Mouse (Mus musculus) gastrocnemius, adult 8-10 months (tissue): ENCODE data around the gene Chchd6. TPM values are rescaled to one million over a fixed set of nuclear protein-coding genes. Genes with fewer than 3 reads are reported as not detected.

ENCODE experiments used
- DNase-seq, 2 experiments: peaks; one replicate each; pipeline ENCODE4 v3.0.0; 2022; ENCODE audit warnings: low spot score in 2 of 2
- total RNA-seq, 4 experiments: library from RNA; stranded (reverse); gene quantifications; 2 replicates each; pipeline ENCODE4 v1.2.4; 2022

The Chchd6 gene
- total RNA-seq, 4 experiments from 2014 or later: 2.8 to 4.3 (median 3.4) TPM

DNA sequence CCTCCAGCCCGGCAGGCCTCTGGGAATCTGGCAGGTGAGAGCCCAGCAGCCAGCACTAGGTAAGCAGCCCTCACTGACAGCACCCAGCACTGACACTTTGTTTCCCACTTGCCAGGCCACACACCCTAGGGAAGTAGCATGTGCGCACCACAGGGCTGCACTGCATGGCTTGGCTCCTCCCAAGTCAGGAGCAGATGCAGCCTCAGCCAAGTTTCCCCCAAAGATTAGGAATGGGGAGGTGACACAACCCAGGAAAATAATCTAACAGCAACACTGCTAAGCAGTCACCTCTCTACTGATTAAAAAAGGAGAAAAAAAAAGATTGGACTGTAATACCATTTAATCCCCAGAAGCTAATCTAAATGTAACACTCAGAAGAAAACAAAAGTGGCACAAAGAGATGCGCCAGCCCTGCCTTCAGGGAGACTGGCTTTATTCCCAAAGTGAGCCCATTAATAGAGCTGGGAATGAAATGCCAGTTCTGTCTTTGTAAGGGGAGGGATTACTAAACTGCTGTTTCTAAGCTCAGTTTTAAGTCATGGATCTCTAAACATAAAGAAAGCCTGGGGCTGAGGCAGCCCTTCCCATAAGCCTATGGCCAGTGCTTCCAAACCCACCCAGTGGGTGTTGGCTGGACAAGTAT lies 188.1 kb downstream of the Chchd6 start:
- DNase-seq: no peak

DNA sequence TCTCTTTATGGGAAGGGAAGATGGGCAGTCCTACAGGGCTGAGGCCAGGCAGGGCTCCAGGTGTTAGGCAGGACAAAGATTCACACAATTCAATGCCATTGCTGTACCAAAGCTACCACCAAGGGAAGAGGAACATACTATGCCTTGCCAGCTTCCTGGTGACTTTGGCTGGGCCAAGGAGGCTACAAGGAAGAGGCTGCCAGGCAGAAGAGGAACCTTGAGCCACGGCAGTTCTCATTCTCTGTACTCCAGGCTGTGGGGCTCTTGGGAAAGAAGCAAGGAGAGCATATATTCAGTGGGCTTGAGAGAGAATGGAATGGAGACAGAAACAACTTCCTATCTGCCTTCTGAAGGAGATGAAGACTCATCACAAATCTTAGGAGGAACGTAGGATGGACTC lies 190.5 kb downstream of the Chchd6 start:
- no peak for DNase-seq

DNA sequence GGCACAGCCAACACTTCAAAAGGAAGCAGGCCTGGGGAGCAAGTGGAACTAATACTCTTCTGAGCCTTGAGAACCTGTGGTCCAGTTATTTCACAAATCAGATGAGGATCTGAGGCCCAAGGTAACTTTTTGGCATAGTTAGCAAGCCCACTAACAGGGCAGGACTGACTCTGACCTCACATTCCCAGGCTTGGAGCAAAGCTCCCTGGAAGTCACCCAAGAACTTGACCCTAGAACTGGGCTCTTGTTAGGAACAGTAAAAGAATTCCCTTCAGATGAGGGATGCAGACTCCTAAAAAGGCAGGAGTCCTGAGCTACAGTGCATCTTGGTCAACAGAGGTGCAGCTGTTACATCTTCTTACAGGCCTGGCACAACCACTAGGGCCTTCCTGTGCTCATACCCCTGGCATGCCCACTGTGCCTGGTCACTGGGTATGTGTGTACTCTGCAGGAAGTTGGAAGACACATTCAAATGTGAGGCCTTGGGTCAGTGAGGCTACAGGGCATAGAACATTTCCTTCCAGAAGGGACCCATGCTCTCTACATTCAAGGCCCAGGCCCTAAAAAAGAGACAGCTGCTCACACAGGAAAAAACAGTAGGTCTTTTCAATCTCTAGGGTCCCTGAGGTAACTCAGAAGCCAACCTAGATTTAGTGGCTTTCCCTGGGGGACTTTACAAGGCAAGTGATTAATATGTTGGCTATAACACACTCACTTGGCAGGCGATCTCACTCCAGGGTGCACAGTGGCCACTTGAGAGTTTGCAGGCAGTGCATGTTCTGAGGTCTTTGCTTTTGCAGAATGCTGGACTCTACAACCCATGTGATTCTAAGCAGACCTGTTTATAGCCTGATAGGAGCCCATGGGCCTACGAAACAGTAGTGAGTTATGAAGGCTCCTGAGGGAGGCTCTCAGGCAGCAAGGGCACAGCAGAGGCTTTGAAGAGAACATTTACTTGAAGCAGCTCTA lies 191.9 kb downstream of the Chchd6 start:
- no peak for DNase-seq

DNA sequence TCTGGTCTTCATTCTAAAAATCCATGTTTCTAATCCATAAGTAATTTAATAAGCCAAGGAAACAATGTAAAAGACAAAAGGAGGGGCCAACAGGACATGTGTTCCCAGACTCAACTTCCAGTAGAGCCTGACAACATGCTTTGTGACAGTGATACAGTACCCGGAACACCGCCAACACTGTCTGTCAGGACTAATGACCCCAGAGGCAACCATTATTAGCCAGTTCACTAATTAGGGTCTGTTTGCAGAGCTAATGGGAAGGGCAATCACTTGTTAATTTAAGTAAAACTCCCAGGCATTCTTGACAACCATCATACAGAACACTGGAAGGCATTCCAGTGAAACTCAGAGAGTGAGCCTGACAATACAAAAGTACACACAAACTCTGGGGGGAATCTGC lies 193.0 kb downstream of the Chchd6 start:
- no peak for DNase-seq

DNA sequence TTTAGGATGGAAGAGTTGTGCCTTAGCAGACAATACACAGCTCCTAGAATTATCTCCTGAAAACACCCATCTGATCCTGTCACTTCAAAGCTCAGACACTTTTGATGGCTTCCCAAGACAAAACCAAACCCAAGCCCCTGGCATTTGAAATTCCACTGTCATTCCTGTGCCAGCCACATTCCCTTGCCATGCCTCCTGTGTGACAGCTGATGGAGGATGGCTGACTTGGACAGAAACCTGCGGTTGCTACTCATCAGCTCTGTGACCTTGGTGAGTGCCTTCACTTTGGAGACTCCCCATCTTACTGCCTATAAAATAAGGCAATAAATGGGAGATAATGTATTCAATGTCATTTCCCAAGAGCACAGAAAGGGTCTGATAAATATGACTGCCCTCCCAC lies 195.9 kb downstream of the Chchd6 start:
- DNase-seq: no peak

DNA sequence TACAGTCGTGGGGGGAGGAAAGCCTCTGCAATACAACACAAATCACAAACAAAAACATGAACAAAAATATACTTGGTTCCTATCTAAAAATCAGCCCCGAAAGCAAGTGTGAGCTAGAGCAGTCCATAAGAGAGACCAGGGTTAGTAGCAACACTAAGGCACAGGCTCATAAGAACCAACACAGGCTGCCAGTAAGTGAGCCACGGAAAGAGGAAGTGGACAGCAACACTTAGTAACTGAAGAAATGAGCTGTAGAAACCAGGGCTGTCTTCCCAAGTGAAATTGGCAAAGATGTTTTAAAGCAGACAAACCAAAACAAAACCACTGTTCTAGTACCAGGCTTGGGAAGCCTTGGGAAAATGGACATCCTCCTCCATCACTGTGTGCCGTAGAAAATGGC lies 197.5 kb downstream of the Chchd6 start:
- no peak for DNase-seq

DNA sequence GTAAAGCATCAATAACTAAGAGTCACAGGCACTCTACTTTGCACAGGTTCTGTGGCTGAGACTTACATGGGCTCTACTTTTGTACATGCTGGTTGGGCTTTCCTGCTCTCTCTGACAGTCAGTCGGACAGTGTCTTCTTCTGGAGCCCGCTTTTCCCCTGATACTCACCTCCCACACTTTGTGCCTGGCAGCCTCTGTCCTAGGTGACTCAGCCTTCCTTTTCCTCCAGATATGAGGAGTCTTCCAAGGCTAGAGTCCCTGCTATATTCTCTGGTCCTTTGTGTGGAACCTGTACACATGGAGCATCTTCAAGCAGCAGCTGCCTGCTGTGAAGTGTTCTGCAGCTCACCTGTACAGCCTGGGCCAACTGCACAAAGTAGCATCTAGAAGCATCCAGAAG lies 201.6 kb downstream of the Chchd6 start:
- no peak for DNase-seq

DNA sequence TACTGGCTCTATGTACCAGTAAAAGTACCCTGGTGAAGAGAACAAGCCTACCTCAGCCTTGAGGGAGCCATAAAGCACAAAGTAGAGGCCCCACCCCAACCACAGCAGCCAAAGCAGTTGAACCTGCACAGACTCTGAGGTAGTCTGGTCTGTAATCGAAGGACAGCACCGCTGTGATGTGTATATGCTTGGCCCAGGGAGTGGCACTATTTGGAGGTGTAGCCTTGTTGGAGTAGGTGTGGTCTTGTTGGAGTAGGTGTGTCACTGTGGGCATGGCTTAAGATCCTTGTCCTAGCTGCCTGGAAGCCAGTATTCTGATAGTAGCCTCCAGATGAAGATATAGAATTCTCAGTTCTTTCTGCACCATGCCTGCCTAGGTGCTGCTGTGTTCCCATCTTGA lies 203.2 kb downstream of the Chchd6 start:
- DNase-seq: no peak

DNA sequence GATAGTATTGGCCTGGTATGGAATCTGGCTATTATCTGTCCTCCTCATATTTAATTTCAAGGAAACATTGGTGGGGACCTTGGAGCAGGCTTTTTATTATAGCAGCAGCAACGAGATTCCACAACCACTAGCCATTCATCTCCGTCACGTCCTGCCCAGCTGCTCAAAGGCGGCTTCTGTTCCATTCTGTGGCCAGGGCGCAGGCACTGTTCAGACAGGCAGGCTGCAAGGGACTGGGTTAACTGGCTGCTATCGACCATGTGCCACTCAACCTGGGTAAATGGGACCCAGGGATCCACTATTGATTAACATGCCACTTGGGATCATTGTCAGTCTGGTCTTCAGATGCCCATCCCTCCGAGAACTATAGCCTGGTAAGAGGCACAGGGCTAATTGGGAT lies 205.7 kb downstream of the Chchd6 start:
- no peak for DNase-seq

DNA sequence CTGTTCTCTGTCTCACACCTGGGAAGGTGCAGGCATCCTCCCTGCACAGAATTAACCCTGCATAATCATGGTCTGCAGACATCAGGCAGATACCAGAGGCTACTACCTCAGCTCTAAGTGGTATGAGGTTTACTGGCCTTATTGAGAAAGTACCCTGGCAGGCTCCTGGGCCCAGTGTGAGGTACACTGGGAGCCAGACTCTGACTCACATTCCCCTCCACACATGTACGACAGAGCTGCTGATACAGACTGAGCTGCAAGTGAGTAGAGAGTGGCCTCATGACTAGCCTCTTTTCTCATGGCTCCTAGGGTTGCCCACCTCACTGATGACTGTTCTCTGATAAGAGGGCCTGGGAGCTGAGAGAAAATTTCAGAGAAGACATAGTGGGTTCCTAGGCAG lies 208.5 kb downstream of the Chchd6 start:
- DNase-seq: no peak

DNA sequence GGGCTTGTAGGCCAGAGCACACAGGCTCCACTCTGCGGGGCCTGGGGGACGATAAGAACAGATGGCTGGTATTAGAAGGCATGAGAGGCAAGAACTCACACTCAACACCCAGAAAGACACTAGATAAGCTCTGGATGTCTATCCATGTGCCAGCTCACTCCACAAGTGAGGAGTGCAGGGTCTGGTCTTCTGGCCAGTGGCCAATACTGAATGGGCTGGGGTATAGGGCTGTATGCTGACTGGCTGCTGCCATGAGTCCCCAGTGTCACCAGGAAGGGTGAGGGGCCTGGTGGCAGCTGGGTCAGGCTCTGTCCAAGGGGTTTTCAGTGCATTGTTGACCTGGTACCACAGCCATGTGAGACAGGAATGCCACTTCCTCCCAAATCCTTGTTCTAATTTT lies 210.8 kb downstream of the Chchd6 start:
- DNase-seq: no peak

DNA sequence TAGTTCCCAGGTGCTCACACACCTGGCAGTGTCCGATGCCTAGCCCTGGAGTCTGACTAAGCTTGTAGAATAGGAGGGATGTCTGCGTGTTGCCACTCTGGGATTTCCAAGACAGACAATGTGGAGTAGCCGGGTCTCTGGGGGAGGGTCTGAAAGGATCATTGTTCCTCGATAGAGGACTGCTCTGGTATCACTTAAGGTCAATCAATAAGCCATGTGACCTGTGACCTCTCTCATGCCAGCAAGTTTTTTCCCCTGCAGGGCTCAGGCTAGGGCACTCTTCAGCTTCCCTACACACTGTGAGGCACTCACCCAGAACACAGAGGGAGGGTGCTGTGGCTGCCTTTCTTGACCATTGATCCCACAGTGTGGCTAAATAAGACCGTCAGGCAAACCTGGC lies 213.6 kb downstream of the Chchd6 start:
- DNase-seq: no peak

DNA sequence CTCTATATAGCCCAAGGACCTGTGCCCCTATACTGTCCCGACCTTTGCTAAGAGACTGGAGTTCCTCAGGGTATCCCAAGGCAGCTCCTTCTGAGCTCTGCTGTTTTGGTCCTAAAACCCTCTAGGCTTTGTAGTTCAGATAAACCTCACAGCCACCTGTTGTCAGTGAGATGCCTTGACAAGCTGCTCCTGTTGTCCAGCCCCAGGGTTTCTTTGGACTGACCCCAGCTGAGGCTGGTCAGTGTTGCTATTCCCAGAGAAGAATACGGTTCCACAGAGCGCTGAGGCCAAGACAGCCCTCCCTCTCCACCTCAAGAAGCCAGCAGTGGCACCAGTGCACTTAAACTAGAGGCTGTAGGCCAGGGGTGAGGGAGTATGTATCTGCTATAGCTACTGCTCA lies 214.3 kb downstream of the Chchd6 start:
- no peak for DNase-seq

DNA sequence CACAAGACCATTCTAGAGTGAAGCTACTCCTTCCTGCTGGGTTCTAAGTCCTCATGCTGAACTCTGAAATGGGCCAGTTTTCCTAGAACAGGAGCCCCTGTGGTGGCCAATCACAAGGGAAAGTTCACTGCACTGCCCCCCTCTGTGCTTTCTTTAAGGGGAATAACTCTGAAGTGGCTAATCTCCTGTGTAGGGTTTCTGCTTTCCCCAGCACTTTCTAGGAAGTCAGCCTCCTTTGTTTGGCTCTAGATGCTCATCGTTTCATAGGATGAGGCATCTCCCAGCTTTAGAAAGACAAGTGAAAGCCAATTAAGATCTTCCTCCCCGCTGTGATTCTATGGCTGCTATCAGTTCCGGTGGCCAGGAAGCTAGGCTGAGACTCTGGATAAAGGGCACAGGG lies 214.7 kb downstream of the Chchd6 start:
- no peak for DNase-seq

DNA sequence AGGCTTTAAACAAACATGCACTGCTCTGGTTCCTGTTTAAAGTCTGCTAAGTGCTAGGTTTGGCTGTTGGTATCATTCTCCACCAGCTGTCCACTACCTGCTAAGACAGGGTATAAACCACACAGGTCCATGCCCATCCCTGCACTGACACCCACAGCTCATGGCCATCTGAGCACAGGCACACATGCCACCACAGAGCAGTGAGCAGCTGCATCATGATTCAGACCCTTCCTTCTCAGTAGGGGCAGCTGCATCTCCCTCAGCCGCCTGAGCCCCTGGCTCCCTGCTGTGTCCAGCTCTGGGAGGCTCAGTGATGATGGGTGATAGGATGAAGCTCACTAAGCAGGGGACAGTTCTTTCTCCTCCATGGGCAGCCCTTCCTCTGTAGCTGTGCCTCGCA lies 217.2 kb downstream of the Chchd6 start:
- no peak for DNase-seq

DNA sequence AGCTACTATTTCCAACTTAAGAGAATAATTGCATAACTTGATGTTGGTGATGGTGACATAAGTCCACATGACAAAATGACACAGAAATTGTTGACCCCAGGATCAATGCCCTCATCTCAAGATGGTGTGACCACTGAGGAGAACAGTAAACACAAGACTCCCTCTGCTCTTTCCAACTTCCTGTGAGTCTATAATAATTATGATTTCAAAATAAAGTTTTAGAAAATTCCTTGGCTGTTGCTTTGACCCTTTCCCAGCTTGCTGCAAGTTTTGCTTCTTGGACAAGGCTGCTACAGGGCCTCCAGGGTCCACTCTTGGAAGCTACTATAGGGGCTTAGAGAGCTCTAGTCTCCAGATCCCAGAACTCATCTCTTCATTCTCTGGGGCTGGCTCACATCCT lies 226.6 kb downstream of the Chchd6 start:
- no peak for DNase-seq

DNA sequence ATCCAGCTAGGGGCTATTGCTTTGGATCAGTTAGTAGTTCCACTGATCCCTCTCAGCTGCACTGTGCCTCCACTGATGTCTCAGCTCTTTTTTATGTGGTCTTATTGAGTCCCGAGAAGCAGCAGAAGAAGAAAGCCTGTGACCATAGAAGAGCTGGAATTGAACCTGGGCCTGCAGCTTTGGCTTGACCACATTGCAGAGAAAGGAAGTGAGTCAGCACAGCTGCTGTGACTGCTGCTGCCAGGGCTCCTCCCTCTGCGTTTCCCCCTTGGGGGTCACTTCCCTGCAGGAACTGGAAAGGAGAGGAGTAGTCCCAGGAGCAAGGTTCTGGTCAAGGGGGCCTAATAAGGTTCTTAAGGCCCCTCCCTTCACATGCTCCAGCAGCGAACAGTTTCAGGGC lies 231.1 kb downstream of the Chchd6 start:
- no peak for DNase-seq

DNA sequence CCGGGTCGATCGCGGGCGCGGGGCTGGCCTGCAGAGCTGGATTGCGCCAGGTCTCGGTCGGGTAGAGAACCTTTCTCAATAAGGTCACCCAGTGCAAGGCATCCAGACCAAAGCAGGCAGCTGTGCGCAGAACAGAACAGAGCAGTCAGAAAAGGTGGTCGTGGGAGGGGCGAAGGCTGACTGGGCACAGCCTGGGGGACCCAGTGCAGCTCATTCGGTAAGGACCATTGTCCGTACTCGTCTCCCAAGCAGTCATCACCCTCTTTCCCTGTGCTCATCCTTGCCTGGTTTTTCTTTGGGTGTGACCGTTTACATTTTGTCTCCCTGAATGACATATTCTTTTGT lies 232.4 kb downstream of the Chchd6 start:
- DNase-seq: no peak

DNA sequence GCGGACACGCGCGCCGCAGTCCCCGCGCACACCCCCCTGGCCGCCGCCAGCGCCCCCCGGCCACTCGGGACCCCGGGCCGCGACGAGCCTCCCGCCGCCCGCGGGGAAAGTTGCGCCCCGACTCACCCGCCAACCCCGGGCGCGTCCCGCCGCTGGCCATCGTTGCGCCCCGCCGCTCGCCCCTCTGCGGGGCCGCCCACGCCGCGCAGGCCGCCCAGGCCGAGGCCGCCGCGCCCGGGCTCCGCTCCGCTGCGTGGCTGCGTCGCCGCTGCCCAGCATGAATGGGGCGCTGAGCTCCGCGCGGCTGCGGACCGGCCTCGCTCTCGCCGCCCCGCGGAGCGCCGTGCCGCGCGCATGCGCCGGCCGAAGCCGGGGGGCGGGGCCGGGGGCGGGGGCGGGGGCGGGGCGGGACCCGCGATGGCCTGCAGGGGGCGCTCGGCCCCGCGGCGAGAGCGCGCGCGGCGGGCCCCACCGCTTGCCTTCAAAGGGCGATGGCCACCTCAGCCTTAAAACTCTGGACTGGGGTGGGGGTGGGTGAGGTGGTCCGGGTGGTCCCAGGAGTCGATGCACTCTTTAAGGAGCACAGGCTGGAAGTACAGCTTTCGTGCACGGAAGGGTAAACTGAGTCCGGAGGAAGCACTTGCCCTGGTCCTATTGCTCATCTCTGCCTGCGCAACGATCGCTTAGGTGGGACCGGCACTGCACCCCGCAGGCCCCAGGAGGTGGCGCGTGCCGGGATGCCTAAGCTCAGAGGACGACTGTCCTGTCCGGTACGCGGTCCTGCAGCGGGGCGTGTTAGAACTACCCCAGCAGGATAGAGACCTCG lies 233.0 kb downstream of the Chchd6 start, which contains the start of gene Plxna1:
Plxna1 (minus strand) TSS at position 340 of the 826 bp plus-strand sequence.
- DNase-seq: no peak

DNA sequence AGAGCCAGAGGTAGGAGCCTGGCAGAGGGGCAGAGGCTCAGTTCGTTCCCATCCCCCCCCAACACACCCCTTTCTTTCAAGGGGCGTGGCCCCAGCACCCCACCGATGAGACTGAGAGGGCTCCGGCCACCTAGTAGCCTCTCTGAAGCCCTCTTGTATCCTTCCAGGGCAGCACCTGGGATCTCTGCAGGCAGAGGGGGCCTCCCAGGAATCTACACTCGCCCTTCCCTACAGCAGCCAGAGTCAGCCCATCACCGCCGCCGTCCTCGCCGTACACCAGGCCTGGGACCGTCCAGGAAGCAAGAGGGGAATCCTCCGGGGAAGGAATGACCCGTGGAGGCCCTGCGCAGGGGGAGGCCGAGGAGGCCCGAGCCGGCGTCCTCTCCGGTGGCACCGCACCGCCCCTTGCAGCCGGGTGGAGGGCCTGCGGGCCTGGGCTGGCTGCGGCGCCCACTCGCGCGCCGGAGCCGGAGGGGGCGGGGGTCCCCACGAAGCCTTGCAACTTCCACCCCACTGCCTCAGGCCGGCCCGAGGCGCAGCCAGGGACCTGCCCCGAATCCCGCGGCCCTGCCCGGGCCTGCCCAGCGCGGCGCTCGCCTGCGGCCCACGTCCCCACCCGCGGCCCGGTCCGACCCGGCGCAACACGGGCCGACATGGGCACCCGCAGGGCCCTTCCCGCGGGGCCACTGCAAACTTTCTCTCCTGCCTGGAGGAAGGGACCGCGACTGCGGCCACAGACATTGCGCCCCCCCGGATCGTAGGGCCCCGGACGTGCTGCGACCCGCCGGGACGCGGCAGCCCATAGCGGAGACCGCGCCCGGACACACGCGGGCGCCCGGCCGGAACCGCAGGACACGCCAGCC lies 233.8 kb downstream of the Chchd6 start:
- no peak for DNase-seq
